Mouse (Mus musculus) spleen, adult 2 months (tissue): Measurements from ENCODE around the gene Atp8a2. TPM values are rescaled to one million over a fixed set of nuclear protein-coding genes. Genes with fewer than 3 reads are reported as not detected.

Experiments
- DNase-seq, 2 experiments: peaks; one replicate each; pipeline versions ENCODE4 v3.0.0 to v3.0.0-alpha.2; 2012 to 2021; ENCODE audit warnings: low spot score in 2 of 2, low read depth in 1 of 2
- H3K27ac ChIP-seq: fragments of 200-500 bp; 2 replicates; pipeline ENCODE4 v1.5.1; 2012; ENCODE audit warnings: low read length, inconsistent platforms; ENCODE audit not compliant: insufficient read depth
- H3K27me3 ChIP-seq: fragments of 200-500 bp; 2 replicates; pipeline ENCODE4 v1.6.1; 2012; ENCODE audit warnings: mild to moderate bottlenecking, moderate library complexity, low read length, inconsistent platforms; ENCODE audit not compliant: control insufficient read depth, insufficient read depth
- H3K36me3 ChIP-seq: fragments of 200-500 bp; 2 replicates; pipeline ENCODE4 v1.6.1; 2012; ENCODE audit warnings: mild to moderate bottlenecking, low read length, inconsistent platforms; ENCODE audit not compliant: control insufficient read depth, insufficient read depth
- H3K4me1 ChIP-seq: fragments of 200-500 bp; 2 replicates; pipeline ENCODE4 v1.6.1; 2011; ENCODE audit warnings: inconsistent platforms; ENCODE audit not compliant: control insufficient read depth, insufficient read depth, insufficient read length
- H3K4me3 ChIP-seq: fragments of 200-500 bp; 2 replicates; pipeline ENCODE4 v1.5.1; 2011; ENCODE audit warnings: mild to moderate bottlenecking, inconsistent platforms; ENCODE audit not compliant: insufficient read depth, insufficient read length; ENCODE audit errors: extremely low read depth
- CTCF ChIP-seq: fragments of 200-500 bp; IDR thresholded peaks from 2 replicates; pipeline ENCODE4 v1.5.1; 2011; ENCODE audit warnings: mild to moderate bottlenecking, inconsistent platforms; ENCODE audit not compliant: insufficient read depth, insufficient read length, insufficient replicate concordance; ENCODE audit errors: extremely low read depth
- POLR2A ChIP-seq: fragments of 200-500 bp; IDR thresholded peaks from 2 replicates; pipeline ENCODE4 v1.6.1; 2011; ENCODE audit warnings: low read depth, low read length, inconsistent platforms
- WGBS: fragments of 180-500 bp; shearing (Covaris S2); methylation state at CpG from one replicate; pipeline ENCODE4 v1.1.7; 2018; 5-methylcytosine and 5-hydroxymethylcytosine counted together
- polyA plus RNA-seq: library from polyadenylated mRNA; depleted of rRNA; stranded (reverse); fragments of >200 nt; gene quantifications from 2 replicates; pipeline ENCODE4 v1.2.3, GENCODE M21; 2012; rRNA removed

The Atp8a2 gene
- polyA plus RNA-seq, result 0.31 and 0.32 TPM in 2 replicates

DNA sequence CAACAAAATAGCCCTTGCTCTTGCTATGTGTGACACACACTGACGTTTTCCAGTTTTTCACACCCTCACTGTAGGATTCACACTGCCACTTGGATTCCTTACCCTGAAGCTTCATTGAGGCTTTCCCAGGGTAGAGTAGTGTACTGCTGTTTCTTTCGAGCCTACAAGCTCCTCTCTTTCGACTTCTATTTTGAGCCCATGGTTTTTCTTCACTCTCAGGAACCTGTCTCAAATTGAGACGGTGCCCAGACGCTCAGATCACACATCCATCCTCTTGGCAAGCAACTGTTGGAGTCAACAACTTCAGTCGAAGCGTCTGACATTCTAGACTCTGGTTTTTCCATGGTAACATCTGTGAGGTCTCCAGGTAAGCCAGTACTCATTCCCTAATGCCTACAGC is at the start of gene Atp8a2:
Gene Atp8a2, minus strand, starts transcription at position 296 of the 400 bp plus-strand sequence.
- Histone ChIP-seq H3K4me1 (no peaks in the 10 kb centered on the region), H3K36me3 (no peaks in the 10 kb centered on the region), H3K4me3 (no peak within 1 kb of the TSS), H3K27ac (no peak within 1 kb of the TSS), H3K27me3 (no peaks in the 10 kb centered on the region)
- TF ChIP-seq CTCF, result no peak
- no peak for TF ChIP-seq POLR2A
- 82% methylated on average over 7 of the region's 7 CpGs for WGBS
- DNase-seq, result no peak

- WGBS, result 88% methylated on average over 3 of the region's 3 CpGs
- no peak overlapping the region for H3K4me3 ChIP-seq
- no peak for TF ChIP-seq POLR2A
- no peak for TF ChIP-seq CTCF
- H3K27me3 ChIP-seq, result no peaks in the 10 kb centered on the region
- H3K4me1 ChIP-seq, result no peaks in the 10 kb centered on the region
- DNase-seq, result no peak
- H3K36me3 ChIP-seq, result peaks cover 23% of the 10 kb centered on the region
- no peak overlapping the region for H3K27ac ChIP-seq
Measured at GRCm38 (mm10) chr14:60238551-60238950, 41.6 kb upstream of the Atp8a2 start.

GRCm38 (mm10) chr14:60219886-60220285 is 22.9 kb upstream of the Atp8a2 start:
- no peak overlapping the region for H3K4me3 ChIP-seq
- 96% methylated on average over 10 of the region's 10 CpGs for WGBS
- no peak for DNase-seq
- no peak overlapping the region for H3K27ac ChIP-seq
- no peaks in the 10 kb centered on the region for H3K27me3 ChIP-seq
- no peak for TF ChIP-seq CTCF
- no peak for TF ChIP-seq POLR2A
- H3K4me1 ChIP-seq, result no peaks in the 10 kb centered on the region
- peaks cover 15% of the 10 kb centered on the region for H3K36me3 ChIP-seq

- TF ChIP-seq POLR2A (no peak), CTCF (no peak)
- 97% methylated on average over 4 of the region's 4 CpGs for WGBS
- no peak overlapping the region for H3K27ac ChIP-seq
- DNase-seq, result no peak
- peaks cover 11% of the 10 kb centered on the region for H3K36me3 ChIP-seq
- H3K27me3 ChIP-seq, result no peaks in the 10 kb centered on the region
- H3K4me1 ChIP-seq, result no peaks in the 10 kb centered on the region
- H3K4me3 ChIP-seq, result no peak overlapping the region
Measured at GRCm38 (mm10) chr14:60217616-60218015, 20.6 kb upstream of the Atp8a2 start.

DNA sequence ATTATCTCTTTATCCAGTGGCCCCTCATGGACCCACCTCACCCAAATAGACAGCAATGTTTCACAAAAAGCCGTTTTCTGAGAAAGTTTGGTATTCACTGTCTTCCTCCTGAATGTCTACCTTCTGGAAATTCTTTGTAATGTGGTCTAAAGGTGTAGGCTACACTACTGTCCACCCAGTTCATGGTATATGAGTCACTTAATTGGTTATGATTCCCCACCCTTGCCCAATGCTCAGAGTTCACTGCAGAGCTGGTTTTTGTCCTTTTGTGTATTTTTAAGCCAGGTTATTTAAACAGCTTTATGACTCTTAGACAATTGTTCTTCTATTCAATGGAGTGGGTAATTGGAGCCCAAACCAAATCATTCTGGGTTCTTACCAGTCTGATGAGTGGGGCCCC is 19.1 kb upstream of the Atp8a2 start:
- WGBS, result 90% methylated on average over 1 of the region's 1 CpGs
- Histone ChIP-seq H3K27me3 (no peaks in the 10 kb centered on the region), H3K27ac (no peak overlapping the region), H3K4me3 (no peak overlapping the region), H3K36me3 (peaks cover 7% of the 10 kb centered on the region; the same call in 1 of the 2 replicates), H3K4me1 (no peaks in the 10 kb centered on the region)
- DNase-seq, result no peak
- no peak for TF ChIP-seq POLR2A
- no peak for TF ChIP-seq CTCF

DNA sequence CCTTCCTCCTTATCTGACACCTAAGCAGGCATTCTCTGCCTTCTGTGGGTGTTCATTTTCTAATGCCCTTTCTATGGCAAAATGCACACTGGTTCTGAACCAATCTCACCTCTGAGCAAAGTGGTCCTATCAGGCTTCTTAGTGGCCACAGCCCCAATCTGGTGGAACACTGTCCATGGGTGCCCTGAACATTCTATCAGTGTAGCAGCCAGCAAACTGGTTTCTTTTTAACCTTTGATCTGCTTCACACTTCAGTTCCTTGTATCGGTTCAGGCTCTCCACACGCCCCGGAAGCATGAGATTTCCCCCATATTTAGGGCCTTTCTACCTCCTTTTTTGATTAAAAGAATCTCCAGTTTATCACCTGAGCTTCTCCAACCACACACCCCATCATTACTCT is 18.0 kb upstream of the Atp8a2 start:
- Histone ChIP-seq H3K27ac (no peak overlapping the region), H3K4me1 (no peaks in the 10 kb centered on the region), H3K36me3 (peaks cover 4% of the 10 kb centered on the region; the same call in 1 of the 2 replicates), H3K27me3 (no peaks in the 10 kb centered on the region), H3K4me3 (no peak overlapping the region)
- TF ChIP-seq POLR2A, result no peak
- no peak for TF ChIP-seq CTCF
- WGBS, result 96% methylated on average over 3 of the region's 3 CpGs
- no peak for DNase-seq

- no peak for DNase-seq
- H3K4me3 ChIP-seq, result no peak overlapping the region
- no peaks in the 10 kb centered on the region for H3K27me3 ChIP-seq
- no peaks in the 10 kb centered on the region; the same call in 1 of the 2 replicates for H3K36me3 ChIP-seq
- no peak overlapping the region for H3K27ac ChIP-seq
- no peak for TF ChIP-seq CTCF
- TF ChIP-seq POLR2A, result no peak
- H3K4me1 ChIP-seq, result no peaks in the 10 kb centered on the region
- 71% methylated on average over 1 of the region's 1 CpGs for WGBS
Measured at GRCm38 (mm10) chr14:60214040-60214439, 17.1 kb upstream of the Atp8a2 start.
